Mouse (Mus musculus): ENCODE measurements around the gene Ano1. TPM values are rescaled to one million over a fixed set of nuclear protein-coding genes. Genes with fewer than 3 reads are reported as not detected.

Gene Ano1
- polyA plus RNA-seq, 1 experiment from 2014 or later: 10.2 TPM

- 40% methylated on average over 1 of the region's 1 CpGs for whole genome bisulfite sequencing
- Histone ChIP-seq H3K36me3 (ENCODE audit: control insufficient read depth, insufficient read depth, low read length) (peaks cover 17% of the 10 kb centered on the region), H3K4me3 (ENCODE audit: low read depth, low read length) (no peak overlapping the region), H3K4me1 (replicated peaks; ENCODE audit: control insufficient read depth, insufficient read depth, low read length) (peaks cover 26% of the 10 kb centered on the region), H3K27me3 (replicated peaks; ENCODE audit: control insufficient read depth, insufficient read depth, low read length) (no peaks in the 10 kb centered on the region), H3K4me2 (peak overlapping the region; percentile 92), H3K9ac (ENCODE audit: low read depth, low read length) (no peak overlapping the region), H3K27ac (ENCODE audit: low read depth, low read length) (no peak overlapping the region), H3K9me3 (ENCODE audit: control insufficient read depth, low read length) (no peaks in the 10 kb centered on the region)
- DNase-seq (ENCODE audit: low spot score) (no peak), ATAC-seq (replicated peaks; ENCODE audit: low FRiP score) (no peak)
These were observed 201.0 kb downstream of the Ano1 start for GRCm38 (mm10) chr7:144550811-144551210.

- H3K27me3 ChIP-seq (replicated peaks; ENCODE audit: control insufficient read depth, insufficient read depth, low read length): no peaks in the 10 kb centered on the region
- H3K36me3 ChIP-seq (ENCODE audit: control insufficient read depth, insufficient read depth, low read length): peaks cover 17% of the 10 kb centered on the region
- H3K4me3 ChIP-seq (ENCODE audit: low read depth, low read length): no peak overlapping the region
- ATAC-seq (replicated peaks; ENCODE audit: low FRiP score) (no peak), DNase-seq (ENCODE audit: low spot score) (no peak)
- H3K27ac ChIP-seq (ENCODE audit: low read depth, low read length): no peak overlapping the region
- H3K4me2 ChIP-seq: 0 out of 2 replicates have a peak overlapping the region, but pooled peaks have one; percentile 92
- WGBS: 91% methylated on average over 2 of the region's 2 CpGs
- H3K9me3 ChIP-seq (ENCODE audit: control insufficient read depth, low read length): no peaks in the 10 kb centered on the region
- H3K4me1 ChIP-seq (replicated peaks; ENCODE audit: control insufficient read depth, insufficient read depth, low read length): peaks cover 26% of the 10 kb centered on the region
- H3K9ac ChIP-seq (ENCODE audit: low read depth, low read length): no peak overlapping the region; the same call in 1 of the 2 replicates
These were observed 201.7 kb downstream of the Ano1 start for GRCm38 (mm10) chr7:144549904-144550566.

GRCm38 (mm10) chr7:144545231-144545630, 206.5 kb downstream of the Ano1 start:
- H3K4me2 ChIP-seq: no peak overlapping the region
- WGBS: 87% methylated on average over 3 of the region's 3 CpGs
- peaks cover 9% of the 10 kb centered on the region for H3K36me3 ChIP-seq (ENCODE audit: control insufficient read depth, insufficient read depth, low read length)
- DNase-seq (ENCODE audit: low spot score) (no peak), ATAC-seq (replicated peaks; ENCODE audit: low FRiP score) (no peak)
- H3K4me3 ChIP-seq (ENCODE audit: low read depth, low read length): no peak overlapping the region
- no peaks in the 10 kb centered on the region for H3K27me3 ChIP-seq (replicated peaks; ENCODE audit: control insufficient read depth, insufficient read depth, low read length)
- H3K9ac ChIP-seq (ENCODE audit: low read depth, low read length): no peak overlapping the region
- H3K4me1 ChIP-seq (replicated peaks; ENCODE audit: control insufficient read depth, insufficient read depth, low read length): peaks cover 4% of the 10 kb centered on the region; the same call in 1 of the 2 replicates
- no peaks in the 10 kb centered on the region for H3K9me3 ChIP-seq (ENCODE audit: control insufficient read depth, low read length)
- no peak overlapping the region for H3K27ac ChIP-seq (ENCODE audit: low read depth, low read length)

- Histone ChIP-seq H3K4me1 (replicated peaks; ENCODE audit: control insufficient read depth, insufficient read depth, low read length) (peaks cover 21% of the 10 kb centered on the region), H3K9ac (ENCODE audit: low read depth, low read length) (no peak overlapping the region), H3K4me2 (no peak overlapping the region), H3K4me3 (ENCODE audit: low read depth, low read length) (no peak overlapping the region), H3K27ac (ENCODE audit: low read depth, low read length) (no peak overlapping the region), H3K9me3 (ENCODE audit: control insufficient read depth, low read length) (no peaks in the 10 kb centered on the region), H3K36me3 (ENCODE audit: control insufficient read depth, insufficient read depth, low read length) (no peaks in the 10 kb centered on the region; the same call in 1 of the 2 replicates), H3K27me3 (replicated peaks; ENCODE audit: control insufficient read depth, insufficient read depth, low read length) (no peaks in the 10 kb centered on the region)
- DNase-seq (ENCODE audit: low spot score): no peak
- no peak for ATAC-seq (replicated peaks; ENCODE audit: low FRiP score)
- WGBS: 78% methylated on average over 5 of the region's 5 CpGs
These were observed 210.4 kb downstream of the Ano1 start for GRCm38 (mm10) chr7:144541351-144541750.

GRCm38 (mm10) chr7:144539146-144539545, 212.6 kb downstream of the Ano1 start:
- H3K4me2 ChIP-seq: peak overlapping the region; percentile 26
- peak overlapping the region; percentile 64 for H3K27ac ChIP-seq (ENCODE audit: low read depth, low read length)
- peaks cover 21% of the 10 kb centered on the region for H3K4me1 ChIP-seq (replicated peaks; ENCODE audit: control insufficient read depth, insufficient read depth, low read length)
- no peaks in the 10 kb centered on the region for H3K27me3 ChIP-seq (replicated peaks; ENCODE audit: control insufficient read depth, insufficient read depth, low read length)
- H3K9ac ChIP-seq (ENCODE audit: low read depth, low read length): no peak overlapping the region
- no peak overlapping the region for H3K4me3 ChIP-seq (ENCODE audit: low read depth, low read length)
- 52% methylated on average over 2 of the region's 2 CpGs for WGBS
- ATAC-seq (replicated peaks; ENCODE audit: low FRiP score) (peak; percentile 96), DNase-seq (ENCODE audit: low spot score) (no peak)
- no peaks in the 10 kb centered on the region for H3K9me3 ChIP-seq (ENCODE audit: control insufficient read depth, low read length)
- no peaks in the 10 kb centered on the region for H3K36me3 ChIP-seq (ENCODE audit: control insufficient read depth, insufficient read depth, low read length)

Other genes starting within 250 kb of the Ano1 start
- 45.4 and 46.5 TPM in 2 replicates for gene Ppfia1, start 198.2 kb downstream of the Ano1 start, polyA plus RNA-seq (2014; fragmentation: Nextera tagmentation; extraction: Ambion mirVana)
- 11.7 and 12.5 TPM in 2 replicates for gene Fadd, start 169.5 kb downstream of the Ano1 start, polyA plus RNA-seq (2014; fragmentation: Nextera tagmentation; extraction: Ambion mirVana)
- gene Fgf3, start 86.1 kb upstream of the Ano1 start, polyA plus RNA-seq (2014; fragmentation: Nextera tagmentation; extraction: Ambion mirVana): 0.21 and 0.35 TPM in 2 replicates
- not detected in 2 replicates for gene Fgf4, start 95.4 kb upstream of the Ano1 start, polyA plus RNA-seq (2014; fragmentation: Nextera tagmentation; extraction: Ambion mirVana)
- gene Fgf15, start 144.6 kb upstream of the Ano1 start, polyA plus RNA-seq (2014; fragmentation: Nextera tagmentation; extraction: Ambion mirVana): 0.12 and 0.43 TPM in 2 replicates
- gene LTO1, start 163.1 kb upstream of the Ano1 start, polyA plus RNA-seq (2014; fragmentation: Nextera tagmentation; extraction: Ambion mirVana): 16.2 and 20.9 TPM in 2 replicates
- gene Ccnd1, start 188.0 kb upstream of the Ano1 start, polyA plus RNA-seq (2014; fragmentation: Nextera tagmentation; extraction: Ambion mirVana): 60.5 and 69.2 TPM in 2 replicates